Mouse (Mus musculus) Patski (cell line): ENCODE measurements around the gene Fgfr4. TPM values are rescaled to one million over a fixed set of nuclear protein-coding genes. Genes with fewer than 3 reads are reported as not detected.

Experiments used
- ATAC-seq: fragments of 100-300 bp; one replicate; pipeline ENCODE4 v1.8.0; 2021
- CTCF ChIA-PET: fragments of 350-600 bp; sonication (Branson Sonifier 250); formaldehyde crosslinking; loops from one replicate; lab custom pipeline; 2022; ENCODE audit warnings: inconsistent platforms; lab: Charles Lee
- POLR2A ChIA-PET: fragments of 350-600 bp; sonication (Branson Sonifier 250); formaldehyde crosslinking; loops from one replicate; lab custom pipeline; 2022; ENCODE audit warnings: antibody characterized with exemption, inconsistent platforms; lab: Charles Lee
- DNase-seq: peaks from one replicate; pipeline ENCODE4 v3.0.0-alpha.2; 2011; ENCODE audit warnings: low read depth, low spot score
- H3K27me3 ChIP-seq: fragments of 371-371 bp; one replicate; pipeline ENCODE4 v1.5.1; 2021
- CTCF ChIP-seq: fragments of 100-300 bp; IDR thresholded peaks from one replicate; pipeline ENCODE4 v1.5.1; 2021
- in situ Hi-C: fragments of 300-500 bp; cut with MboI; formaldehyde crosslinking; loops from 3 replicates; pipeline ENCODE4 v1.11.1; 2018; ENCODE audit warnings: low pct_unique_long_range_greater_than_20kb, mixed read lengths
- polyA plus RNA-seq: library from polyadenylated mRNA; unstranded; gene quantifications from one replicate; pipeline ENCODE4 v1.2.3, GENCODE M21; 2021

The Fgfr4 gene
- polyA plus RNA-seq, 1 experiment from 2014 or later: 2.6 TPM

DNA sequence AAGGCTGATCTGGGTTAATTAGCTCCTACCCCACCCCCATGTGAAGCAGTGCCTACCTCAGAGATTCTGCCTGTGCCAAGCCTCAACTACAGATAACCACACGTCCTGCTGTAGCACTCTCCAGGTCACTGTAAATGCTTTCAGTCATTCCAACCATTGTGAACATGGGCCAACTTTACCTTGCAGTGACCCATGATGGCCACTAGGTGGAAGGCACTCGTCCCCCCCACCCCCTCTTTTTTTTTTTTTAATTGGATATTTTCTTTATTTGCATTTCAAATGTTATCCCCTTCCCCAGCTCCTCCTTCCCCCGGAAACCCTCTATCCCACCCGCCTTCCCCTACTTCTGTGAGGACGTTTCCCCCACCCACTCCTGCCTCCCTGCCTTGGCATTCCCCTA, 17.1 kb upstream of the Fgfr4 start:
- no peaks in the 10 kb centered on the region for H3K27me3 ChIP-seq
- TF ChIP-seq CTCF: peak; percentile 56
- CTCF ChIA-PET: interaction anchor here (0.9 to 1.6 kb wide), 6 partner anchors 12 to 44 kb away, joined by 3 to 7 read pairs (median 3); partner anchors contain the start of gene Uimc1
- no peak for ATAC-seq
- in situ Hi-C loops: loop anchor here (5.0 kb wide), 1 partner anchor 42 kb away; no protein-coding TSS in a partner anchor
- no peak for DNase-seq
- POLR2A ChIA-PET: interaction anchor here (0.7 to 1.1 kb wide), 2 partner anchors 17 to 25 kb away, joined by 4 to 5 read pairs; partner anchors contain the start of gene Fgfr4

DNA sequence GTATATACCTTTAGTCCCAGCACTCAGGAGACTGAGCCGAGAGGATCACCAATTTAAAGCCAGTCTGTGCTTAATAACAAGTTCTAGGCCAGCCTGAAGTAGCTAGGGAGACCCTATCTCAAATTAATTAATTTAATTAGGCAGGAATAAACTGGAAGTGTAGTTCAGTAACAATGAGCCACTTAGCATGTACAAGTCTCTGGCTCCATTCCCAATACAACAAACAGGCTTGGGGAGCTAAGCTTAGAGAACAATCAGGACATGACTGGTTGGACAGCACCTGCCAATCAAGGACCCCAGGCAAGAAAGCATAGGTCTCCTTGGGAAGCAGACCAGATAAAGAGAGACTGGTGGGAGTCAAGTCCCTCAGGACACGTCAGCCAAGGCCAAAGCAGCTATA, 12.2 kb upstream of the Fgfr4 start:
- no peak for TF ChIP-seq CTCF
- POLR2A ChIA-PET: interaction anchor here (0.5 kb wide), 1 partner anchor 11 kb away, joined by 6 read pairs; no protein-coding TSS in a partner anchor
- CTCF ChIA-PET: no interaction called here
- no peak for DNase-seq
- H3K27me3 ChIP-seq: no peaks in the 10 kb centered on the region
- in situ Hi-C loops: no loop called here
- ATAC-seq: no peak

DNA sequence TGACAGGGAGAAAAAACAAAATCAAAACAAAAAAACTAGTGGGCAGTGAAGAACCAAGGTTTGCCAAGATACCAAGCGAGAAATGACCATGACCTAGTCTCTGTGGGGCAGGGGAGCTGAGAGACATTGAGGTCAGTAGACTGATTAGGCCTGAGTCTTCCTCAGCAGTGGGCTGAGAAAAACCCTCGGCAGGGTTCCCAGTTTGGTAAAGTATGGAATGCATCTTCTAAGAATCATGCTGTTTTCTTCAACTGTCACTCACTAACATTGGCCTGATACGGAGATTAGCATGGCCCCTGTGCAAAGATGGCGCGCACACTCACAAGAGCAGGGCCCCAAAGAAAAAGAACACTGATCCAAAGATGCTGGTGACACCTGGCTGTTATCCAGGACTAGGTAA, 1.5 kb downstream of the Fgfr4 start:
- ChIA-PET CTCF (no interaction called here), POLR2A (no interaction called here)
- ATAC-seq (no peak), DNase-seq (no peak)
- TF ChIP-seq CTCF: no peak
- no peaks in the 10 kb centered on the region for H3K27me3 ChIP-seq
- in situ Hi-C loops: no loop called here

DNA sequence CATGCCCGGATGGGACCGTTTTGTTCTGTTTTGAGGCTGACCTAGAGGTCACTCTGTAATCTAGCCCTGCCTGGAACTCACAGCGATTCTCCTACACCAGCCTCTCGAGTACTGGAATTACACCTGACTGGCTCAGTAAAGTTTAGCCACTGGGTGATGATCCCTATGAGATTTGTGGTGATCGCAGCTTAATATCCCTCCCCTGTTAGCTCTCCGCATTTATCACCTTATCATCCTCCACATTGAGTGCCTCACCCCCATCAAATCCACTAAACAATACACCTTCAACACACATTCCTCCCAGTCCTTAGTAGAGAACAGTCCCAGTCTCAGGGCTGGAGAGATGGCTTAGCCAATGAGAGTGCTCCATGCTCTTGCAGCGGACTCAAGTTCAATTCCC, 9.9 kb downstream of the Fgfr4 start:
- ATAC-seq: no peak
- no peak for DNase-seq
- no peak for TF ChIP-seq CTCF
- in situ Hi-C loops: no loop called here
- CTCF ChIA-PET: no interaction called here
- H3K27me3 ChIP-seq: no peaks in the 10 kb centered on the region
- POLR2A ChIA-PET: no interaction called here

DNA sequence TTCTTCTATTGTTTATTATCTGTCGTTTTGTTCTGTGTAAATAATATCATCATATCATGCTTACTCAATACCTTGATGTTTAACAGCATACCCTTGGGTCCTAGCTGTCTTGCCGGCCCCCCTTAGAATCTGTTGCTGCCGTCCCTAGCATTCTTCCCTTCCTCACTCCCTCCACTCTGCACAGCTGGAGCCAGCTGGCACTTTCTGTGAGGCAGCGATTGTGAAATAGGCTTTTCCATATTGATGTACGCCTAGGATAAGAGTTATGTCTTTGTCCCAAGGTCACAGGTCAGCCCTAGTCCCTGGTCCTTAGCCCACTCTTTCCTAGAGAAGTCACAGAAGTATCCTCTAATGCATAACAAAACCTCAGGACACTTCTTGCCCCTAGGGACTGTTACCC, 11.1 kb downstream of the Fgfr4 start:
- H3K27me3 ChIP-seq: no peaks in the 10 kb centered on the region
- CTCF ChIA-PET: no interaction called here
- ATAC-seq: no peak
- TF ChIP-seq CTCF: no peak
- no peak for DNase-seq
- in situ Hi-C loops: no loop called here
- POLR2A ChIA-PET: no interaction called here

DNA sequence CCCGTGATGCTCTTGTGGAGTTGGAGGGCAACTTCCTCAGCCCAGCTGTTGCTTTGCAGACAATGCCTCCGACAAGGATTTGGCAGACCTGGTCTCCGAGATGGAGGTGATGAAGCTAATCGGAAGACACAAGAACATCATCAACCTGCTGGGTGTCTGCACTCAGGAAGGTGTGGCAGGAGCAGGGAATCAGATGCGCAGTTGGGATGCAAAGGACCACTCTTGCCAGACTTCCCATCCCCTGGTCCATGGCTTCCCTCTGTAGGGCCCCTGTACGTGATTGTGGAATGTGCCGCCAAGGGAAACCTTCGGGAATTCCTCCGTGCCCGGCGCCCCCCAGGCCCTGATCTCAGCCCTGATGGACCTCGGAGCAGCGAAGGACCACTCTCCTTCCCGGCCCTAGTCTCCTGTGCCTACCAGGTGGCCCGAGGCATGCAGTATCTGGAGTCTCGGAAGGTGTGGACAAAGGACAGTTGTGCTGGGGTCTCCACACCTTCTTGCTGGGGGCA, 13.4 kb downstream of the Fgfr4 start:
- no peaks in the 10 kb centered on the region for H3K27me3 ChIP-seq
- ChIA-PET CTCF (interaction anchor here (1.1 to 1.5 kb wide), 2 partner anchors 12 to 92 kb away, joined by 3 read pairs; no protein-coding TSS in a partner anchor), POLR2A (no interaction called here)
- ATAC-seq (no peak), DNase-seq (no peak)
- no peak for TF ChIP-seq CTCF
- in situ Hi-C loops: no loop called here

DNA sequence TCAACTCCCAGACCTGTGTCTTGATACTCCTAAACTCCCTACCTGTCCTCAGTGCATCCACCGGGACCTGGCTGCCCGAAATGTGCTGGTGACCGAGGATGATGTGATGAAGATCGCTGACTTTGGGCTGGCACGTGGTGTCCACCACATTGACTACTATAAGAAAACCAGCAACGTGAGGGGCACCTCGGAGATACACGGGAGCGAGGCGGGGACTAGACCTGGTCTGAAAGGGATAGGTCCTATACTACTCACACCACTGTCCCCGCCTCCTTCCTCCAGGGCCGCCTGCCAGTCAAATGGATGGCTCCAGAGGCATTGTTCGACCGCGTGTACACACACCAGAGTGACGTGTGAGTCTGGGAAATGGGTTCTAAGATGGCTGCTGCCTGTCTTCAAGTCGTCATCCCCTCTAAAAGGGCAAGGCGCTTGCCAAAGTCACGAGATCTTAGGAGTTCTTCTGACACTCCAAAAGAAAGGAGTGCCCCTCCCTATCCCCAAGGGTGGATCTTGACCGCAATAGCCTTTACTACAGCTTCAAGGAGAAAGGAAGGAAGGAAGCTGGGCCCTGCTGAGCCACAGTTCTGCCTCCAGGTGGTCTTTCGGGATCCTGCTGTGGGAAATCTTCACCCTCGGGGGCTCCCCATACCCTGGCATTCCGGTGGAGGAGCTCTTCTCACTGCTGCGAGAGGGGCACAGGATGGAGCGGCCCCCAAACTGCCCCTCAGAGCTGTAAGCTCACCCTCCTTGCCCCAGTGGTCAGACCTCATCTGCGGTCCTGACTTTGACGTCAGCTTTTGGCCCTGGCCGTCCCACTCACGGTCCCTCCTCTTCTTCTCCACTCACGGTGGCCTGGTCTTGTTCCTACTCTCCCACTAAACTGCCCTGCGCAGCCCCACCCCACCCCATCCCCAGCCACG, 14.6 kb downstream of the Fgfr4 start:
- POLR2A ChIA-PET: no interaction called here
- in situ Hi-C loops: no loop called here

DNA sequence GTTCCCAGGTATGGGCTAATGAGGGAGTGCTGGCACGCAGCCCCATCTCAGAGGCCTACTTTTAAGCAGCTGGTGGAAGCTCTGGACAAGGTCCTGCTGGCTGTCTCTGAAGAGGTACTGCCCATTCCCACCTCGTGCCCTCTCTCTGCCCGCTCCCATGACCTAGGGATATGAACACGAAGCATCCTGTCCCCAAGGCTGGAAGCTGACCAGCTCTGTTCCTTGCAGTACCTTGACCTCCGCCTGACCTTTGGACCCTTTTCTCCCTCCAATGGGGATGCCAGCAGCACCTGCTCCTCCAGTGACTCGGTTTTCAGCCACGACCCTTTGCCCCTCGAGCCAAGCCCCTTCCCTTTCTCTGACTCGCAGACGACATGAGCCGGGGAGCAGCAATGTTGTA, 15.4 kb downstream of the Fgfr4 start:
- ChIA-PET CTCF (no interaction called here), POLR2A (no interaction called here)
- DNase-seq: no peak
- H3K27me3 ChIP-seq: no peaks in the 10 kb centered on the region
- ATAC-seq: no peak
- TF ChIP-seq CTCF: no peak
- in situ Hi-C loops: no loop called here

More for the DNA sequence above, 14.6 kb downstream of the Fgfr4 start:
- no peaks in the 10 kb centered on the region for H3K27me3 ChIP-seq
- no peak for ATAC-seq
- DNase-seq: no peak
- CTCF ChIA-PET: interaction anchor here (1.1 to 1.5 kb wide), 2 partner anchors 11 to 91 kb away, joined by 3 read pairs; no protein-coding TSS in a partner anchor
- TF ChIP-seq CTCF: no peak

DNA sequence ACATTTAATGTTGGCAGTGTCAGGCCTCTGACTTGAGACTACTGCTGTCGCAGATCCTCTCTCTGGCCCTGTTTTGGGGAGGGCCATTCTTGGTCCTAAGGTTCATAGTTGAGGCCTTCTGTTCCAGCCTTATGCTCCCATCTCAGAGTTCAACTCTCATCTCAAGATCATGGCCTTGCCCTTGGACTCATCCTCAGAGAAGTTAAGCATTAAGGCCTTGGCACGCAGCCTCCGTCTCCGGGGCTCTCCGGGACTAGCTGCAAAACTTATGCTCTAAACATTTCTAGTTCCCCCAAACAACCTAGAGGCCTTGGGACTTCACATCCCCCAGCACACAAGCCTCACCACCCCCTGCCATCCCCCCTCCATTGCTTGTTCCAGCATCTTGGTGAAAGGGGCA, 15.8 kb downstream of the Fgfr4 start:
- POLR2A ChIA-PET: no interaction called here
- no peak for TF ChIP-seq CTCF
- ATAC-seq (no peak), DNase-seq (no peak)
- CTCF ChIA-PET: no interaction called here
- no peaks in the 10 kb centered on the region for H3K27me3 ChIP-seq
- in situ Hi-C loops: no loop called here

DNA sequence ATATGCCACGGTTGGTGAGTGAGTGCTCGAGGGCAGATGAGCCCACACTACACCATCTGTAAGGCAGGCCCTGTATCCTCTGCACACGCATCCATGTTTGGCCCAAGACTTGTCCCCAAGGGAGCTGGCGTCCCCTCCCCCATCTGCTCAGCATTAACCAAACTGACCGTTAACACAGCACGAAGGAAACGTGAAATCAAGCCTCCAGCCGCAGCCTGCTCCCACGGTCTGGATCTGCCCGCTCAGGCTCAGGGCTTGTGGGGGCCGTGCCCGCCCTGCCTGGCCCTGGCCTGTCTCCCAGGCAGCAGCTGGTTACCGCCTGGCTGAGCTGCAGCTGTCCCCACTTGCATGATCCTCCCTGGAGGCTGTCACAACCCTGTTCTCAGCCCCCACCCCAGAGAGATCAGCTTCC, 16.5 kb downstream of the Fgfr4 start:
- CTCF ChIA-PET: no interaction called here

More for the DNA sequence above, 16.5 kb downstream of the Fgfr4 start:
- DNase-seq (no peak), ATAC-seq (no peak)
- TF ChIP-seq CTCF: no peak
- H3K27me3 ChIP-seq: no peaks in the 10 kb centered on the region
- in situ Hi-C loops: no loop called here
- POLR2A ChIA-PET: no interaction called here
